Mouse (Mus musculus) hindbrain, embryonic 11.5 days (tissue): ENCODE results near the gene Gstp1. TPM values are rescaled to one million over a fixed set of nuclear protein-coding genes. Genes with fewer than 3 reads are reported as not detected.

Experiments
- ATAC-seq: fragments of 200-750 bp; cut with Nextera tagmentation; 2 replicates; pipeline ENCODE4 v1.8.0; 2017; ENCODE audit warnings: mild to moderate bottlenecking, moderate TSS enrichment, moderate library complexity; ENCODE audit not compliant: low FRiP score
- DNase-seq: peaks from one replicate; pipeline ENCODE4 v3.0.0-alpha.2; 2015; ENCODE audit warnings: low spot score
- H3K27ac ChIP-seq: fragments of 300-500 bp; sonication (generic); 2 replicates; pipeline ENCODE4 v1.5.1; 2014; ENCODE audit warnings: mild to moderate bottlenecking, low read depth, low read length
- H3K27me3 ChIP-seq: fragments of 300-500 bp; sonication (generic); 2 replicates; pipeline ENCODE4 v1.6.1; 2014; ENCODE audit warnings: mild to moderate bottlenecking, low read length, moderate library complexity, mixed read lengths; ENCODE audit not compliant: control insufficient read depth, insufficient read depth
- H3K36me3 ChIP-seq: fragments of 300-500 bp; sonication (generic); 2 replicates; pipeline ENCODE4 v1.6.1; 2014; ENCODE audit warnings: mild to moderate bottlenecking, low read length, moderate library complexity, mixed read lengths; ENCODE audit not compliant: control insufficient read depth, insufficient read depth
- H3K4me1 ChIP-seq: fragments of 300-500 bp; sonication (generic); replicated peaks from 2 replicates; pipeline ENCODE4 v1.6.1; 2014; ENCODE audit warnings: low read length, mixed read lengths; ENCODE audit not compliant: control insufficient read depth, insufficient read depth
- H3K4me2 ChIP-seq: fragments of 300-500 bp; sonication (generic); replicated peaks from 2 replicates; pipeline ENCODE4 v1.6.1; 2014; ENCODE audit warnings: mild to moderate bottlenecking, low read depth, low read length
- H3K4me3 ChIP-seq: fragments of 300-500 bp; sonication (generic); 2 replicates; pipeline ENCODE4 v1.5.1; 2014; ENCODE audit warnings: low read depth, low read length
- H3K9ac ChIP-seq: fragments of 300-500 bp; sonication (generic); 2 replicates; pipeline ENCODE4 v1.6.1; 2014; ENCODE audit warnings: low read depth, low read length
- H3K9me3 ChIP-seq: fragments of 300-500 bp; sonication (generic); 2 replicates; pipeline ENCODE4 v1.6.1; 2016; ENCODE audit warnings: low read length; ENCODE audit not compliant: control insufficient read depth
- WGBS: fragments of 180-500 bp; shearing (Covaris S2); extraction: QIAGEN DNeasy Blood & Tissue Kit; methylation state at CpG from one replicate; pipeline ENCODE4 v1.1.7; 2014; 5-methylcytosine and 5-hydroxymethylcytosine counted together
- polyA plus RNA-seq: library from polyadenylated mRNA; unstranded; fragments of >200 nt; fragmentation: Nextera tagmentation; extraction: Ambion mirVana; gene quantifications from 2 replicates; pipeline ENCODE4 v1.2.1, GENCODE M21; 2014

Gene Gstp1
- polyA plus RNA-seq, 1 experiment from 2014 or later, result 348 TPM

DNA sequence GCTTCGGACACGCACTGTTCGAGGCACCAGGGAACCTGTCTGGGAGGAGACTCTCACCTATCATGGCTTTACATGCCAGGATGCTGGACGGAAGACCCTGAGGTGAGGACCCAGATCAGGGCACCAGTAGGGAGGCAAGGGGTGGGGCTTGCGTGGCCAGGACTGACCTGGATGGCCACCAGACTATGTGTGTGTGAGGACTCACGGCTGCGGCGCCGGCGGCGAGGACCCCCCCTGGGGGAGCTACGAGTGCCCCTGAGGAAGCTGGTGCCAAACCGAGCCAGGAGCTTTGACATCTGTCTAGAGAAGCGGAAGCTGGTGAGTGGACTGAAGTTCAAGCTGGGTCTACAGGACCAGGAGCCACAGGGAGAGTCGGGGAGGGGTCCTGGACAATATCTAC is 33.5 kb downstream of the Gstp1 start:
- Histone ChIP-seq H3K36me3 (0 out of 2 replicates have a peak, but pooled peaks cover 3% of the 10 kb centered on the region), H3K27me3 (no peaks in the 10 kb centered on the region), H3K27ac (no peak overlapping the region), H3K4me3 (no peak overlapping the region), H3K9me3 (no peaks in the 10 kb centered on the region), H3K4me2 (no peak overlapping the region), H3K4me1 (peaks cover 3% of the 10 kb centered on the region), H3K9ac (no peak overlapping the region)
- WGBS, result 83% methylated on average over 15 of the region's 15 CpGs
- DNase-seq (no peak), ATAC-seq (no peak)

- H3K4me1 ChIP-seq, result peaks cover 3% of the 10 kb centered on the region
- H3K4me2 ChIP-seq, result no peak overlapping the region
- H3K27ac ChIP-seq, result no peak overlapping the region
- H3K27me3 ChIP-seq, result no peaks in the 10 kb centered on the region
- no peak overlapping the region for H3K9ac ChIP-seq
- H3K36me3 ChIP-seq, result 0 out of 2 replicates have a peak, but pooled peaks cover 3% of the 10 kb centered on the region
- DNase-seq, result no peak
- H3K9me3 ChIP-seq, result no peaks in the 10 kb centered on the region
- 81% methylated on average over 12 of the region's 12 CpGs for WGBS
- ATAC-seq, result no peak
- H3K4me3 ChIP-seq, result no peak overlapping the region
These were observed 34.1 kb downstream of the Gstp1 start for GRCm38 (mm10) chr19:4003641-4004040.

DNA sequence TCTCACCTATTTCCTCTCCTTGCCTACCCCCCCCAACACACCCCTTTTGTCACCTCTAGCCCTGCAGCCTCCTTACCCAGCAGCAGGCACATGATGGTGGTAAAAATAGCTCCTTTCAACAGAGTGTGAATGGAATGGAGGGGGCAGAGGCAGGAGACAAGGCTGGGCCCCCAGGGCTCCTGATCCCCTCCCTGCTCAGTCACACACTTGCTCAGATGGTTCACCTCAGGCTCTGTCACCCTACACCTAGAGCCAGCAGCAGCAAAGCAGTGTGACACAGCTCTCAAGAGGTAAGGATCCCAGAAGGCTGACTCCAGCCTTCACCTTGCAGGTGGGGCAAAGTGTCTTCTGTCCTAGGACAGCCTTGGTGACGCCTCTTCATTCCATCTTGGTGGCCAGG is 34.7 kb downstream of the Gstp1 start, which contains the start of gene Doc2g:
Gene Doc2g (plus strand): TSS at position 202 of the 400 bp plus-strand sequence.
- H3K36me3 ChIP-seq, result no peaks in the 10 kb centered on the region
- 71% methylated on average over 1 of the region's 1 CpGs for WGBS

DNA sequence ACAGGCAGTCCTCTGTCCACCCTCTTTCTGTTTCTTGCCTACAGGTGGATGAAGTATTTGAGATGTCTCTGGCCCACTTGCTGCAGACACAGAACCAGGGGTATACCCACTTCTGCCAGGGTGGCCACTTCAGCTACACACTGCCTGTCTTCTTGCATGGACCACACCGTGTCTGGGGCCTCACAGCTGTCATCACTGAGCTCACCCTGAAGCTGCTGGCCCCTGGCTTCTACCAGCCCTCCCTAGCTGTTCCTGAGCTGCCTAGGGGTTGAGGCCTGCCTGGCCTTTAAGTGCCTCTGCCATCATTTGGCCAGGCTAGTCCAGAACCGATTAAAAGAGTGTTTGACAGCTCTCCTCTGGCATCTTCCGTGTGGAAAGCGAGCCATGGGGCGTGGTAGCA is 36.0 kb downstream of the Gstp1 start:
- Histone ChIP-seq H3K36me3 (no peaks in the 10 kb centered on the region), H3K27me3 (no peaks in the 10 kb centered on the region), H3K4me1 (peaks cover 3% of the 10 kb centered on the region), H3K9me3 (no peaks in the 10 kb centered on the region), H3K4me2 (no peak overlapping the region), H3K9ac (no peak overlapping the region; the same call in 1 of the 2 replicates), H3K27ac (no peak overlapping the region), H3K4me3 (no peak overlapping the region)
- 90% methylated on average over 5 of the region's 5 CpGs for WGBS
- no peak for ATAC-seq
- no peak for DNase-seq

More for the DNA sequence above, 34.7 kb downstream of the Gstp1 start, which contains the start of gene Doc2g:
- no peak within 1 kb of the TSS for H3K9ac ChIP-seq
- no peak within 1 kb of the TSS for H3K27ac ChIP-seq
- H3K4me3 ChIP-seq, result no peak within 1 kb of the TSS
- DNase-seq (no peak), ATAC-seq (no peak)
- H3K9me3 ChIP-seq, result no peaks in the 10 kb centered on the region
- H3K4me1 ChIP-seq, result peaks cover 3% of the 10 kb centered on the region
- no peak within 1 kb of the TSS for H3K4me2 ChIP-seq
- no peaks in the 10 kb centered on the region for H3K27me3 ChIP-seq

DNA sequence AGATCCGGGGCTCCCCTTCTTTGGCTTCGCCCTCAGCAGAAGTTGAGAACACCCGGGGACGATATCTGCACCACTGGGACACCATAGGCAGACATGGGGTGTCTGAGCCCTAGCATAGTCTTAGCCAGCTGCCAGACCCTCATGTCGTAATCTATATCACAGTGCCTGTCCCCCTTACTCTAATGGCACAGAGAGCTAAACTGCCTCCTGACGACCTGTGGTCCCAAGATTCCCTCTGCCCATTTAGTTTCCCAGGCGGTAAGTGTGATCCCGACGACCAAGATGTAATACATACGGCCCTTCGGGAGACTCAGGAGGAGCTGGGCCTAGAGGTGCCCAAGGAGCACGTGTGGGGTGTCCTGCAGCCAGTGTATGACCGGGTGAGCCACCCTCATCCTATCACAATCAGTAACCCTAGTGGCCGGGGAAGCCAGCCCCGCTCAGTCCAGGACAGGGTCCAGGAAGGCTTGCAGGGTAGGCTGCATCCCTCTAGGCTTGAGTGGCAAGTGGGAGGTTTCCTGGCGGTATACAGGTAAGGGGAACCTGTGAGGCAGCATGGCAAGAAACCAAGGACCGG is 36.7 kb downstream of the Gstp1 start:
- Histone ChIP-seq H3K4me3 (peak overlapping the region; percentile 62), H3K4me2 (peak overlapping the region; percentile 94), H3K9me3 (no peaks in the 10 kb centered on the region), H3K27ac (peak overlapping the region; percentile 94), H3K9ac (peak overlapping the region; percentile 76), H3K27me3 (no peaks in the 10 kb centered on the region), H3K36me3 (no peaks in the 10 kb centered on the region), H3K4me1 (peaks cover 3% of the 10 kb centered on the region)
- WGBS, result 22% methylated on average over 17 of the region's 17 CpGs
- DNase-seq, result peak; percentile 29
- ATAC-seq, result no peak

- Histone ChIP-seq H3K4me1 (peaks cover 3% of the 10 kb centered on the region), H3K4me3 (peak within 1 kb of the TSS; percentile 62), H3K9ac (peak within 1 kb of the TSS; percentile 76), H3K36me3 (no peaks in the 10 kb centered on the region), H3K27ac (peak within 1 kb of the TSS; percentile 94), H3K4me2 (peak within 1 kb of the TSS; percentile 94), H3K9me3 (no peaks in the 10 kb centered on the region), H3K27me3 (no peaks in the 10 kb centered on the region)
- DNase-seq (peak; percentile 96), ATAC-seq (peak; percentile 92)
- WGBS, result under 1% methylated on average over 64 of the region's 64 CpGs
These were observed 37.5 kb downstream of the Gstp1 start, which contains the start of the genes Nudt8 and Gm49405 for GRCm38 (mm10) chr19:4000119-4000900. TSS of gene Nudt8 (plus strand) at chr19:4000580. TSS of gene Gm49405 (plus strand) at chr19:4000626.

DNA sequence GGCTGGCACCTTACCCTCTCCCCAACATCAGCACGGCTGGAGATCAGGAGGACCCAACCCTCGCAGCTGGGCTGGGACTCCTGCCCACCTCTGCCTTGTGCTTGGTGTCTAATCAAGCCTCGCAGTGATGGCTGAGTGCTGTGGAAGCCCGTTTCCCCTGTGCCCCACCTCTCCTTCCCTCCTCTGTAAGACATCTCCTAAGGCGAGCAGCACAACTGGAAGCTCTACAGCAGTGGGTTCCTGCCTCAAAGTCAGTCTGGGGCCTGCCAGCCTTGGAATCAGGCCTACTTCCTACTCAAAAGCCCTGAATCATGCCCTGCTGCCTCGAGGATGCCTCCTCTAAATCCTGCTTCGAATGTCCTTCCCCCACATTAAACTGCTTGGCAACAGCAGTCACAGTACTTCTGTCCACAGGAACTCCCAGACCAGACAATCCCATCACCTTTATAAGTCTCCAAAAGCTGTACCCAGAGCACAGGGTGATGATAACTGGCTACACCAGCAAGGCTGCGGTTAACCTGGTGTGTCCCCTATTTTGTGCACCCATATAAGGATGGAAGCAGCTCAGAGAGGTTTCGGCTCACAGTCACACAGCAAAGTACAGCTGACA is 38.6 kb downstream of the Gstp1 start:
- Histone ChIP-seq H3K27ac (no peak overlapping the region), H3K9ac (no peak overlapping the region; the same call in 1 of the 2 replicates), H3K4me3 (no peak overlapping the region; the same call in 1 of the 2 replicates), H3K4me1 (peaks cover 3% of the 10 kb centered on the region), H3K4me2 (no peak overlapping the region), H3K27me3 (no peaks in the 10 kb centered on the region), H3K36me3 (no peaks in the 10 kb centered on the region), H3K9me3 (no peaks in the 10 kb centered on the region)
- no peak for ATAC-seq
- DNase-seq, result no peak
- 88% methylated on average over 9 of the region's 9 CpGs for WGBS

GRCm38 (mm10) chr19:3998335-3998734 is 39.5 kb downstream of the Gstp1 start:
- H3K9ac ChIP-seq, result no peak overlapping the region
- H3K4me2 ChIP-seq, result no peak overlapping the region
- H3K27me3 ChIP-seq, result no peaks in the 10 kb centered on the region
- H3K9me3 ChIP-seq, result no peaks in the 10 kb centered on the region
- ATAC-seq (no peak), DNase-seq (no peak)
- no peaks in the 10 kb centered on the region for H3K36me3 ChIP-seq
- no peak overlapping the region for H3K27ac ChIP-seq
- WGBS, result 73% methylated on average over 8 of the region's 8 CpGs
- no peak overlapping the region for H3K4me3 ChIP-seq
- peaks cover 3% of the 10 kb centered on the region for H3K4me1 ChIP-seq
